Mouse (Mus musculus) liver, embryonic 14.5 days (tissue): ENCODE measurements around the gene Ankrd27.

Source experiments
- CTCF ChIP-seq: IDR thresholded peaks from 2 replicates; pipeline ENCODE4 v1.5.1; 2016; ENCODE audit warnings: antibody characterized with exemption, low read depth, control low read depth
- EP300 ChIP-seq: IDR thresholded peaks from 2 replicates; pipeline ENCODE4 v1.6.1; 2016; ENCODE audit warnings: antibody characterized with exemption, low read depth

DNA sequence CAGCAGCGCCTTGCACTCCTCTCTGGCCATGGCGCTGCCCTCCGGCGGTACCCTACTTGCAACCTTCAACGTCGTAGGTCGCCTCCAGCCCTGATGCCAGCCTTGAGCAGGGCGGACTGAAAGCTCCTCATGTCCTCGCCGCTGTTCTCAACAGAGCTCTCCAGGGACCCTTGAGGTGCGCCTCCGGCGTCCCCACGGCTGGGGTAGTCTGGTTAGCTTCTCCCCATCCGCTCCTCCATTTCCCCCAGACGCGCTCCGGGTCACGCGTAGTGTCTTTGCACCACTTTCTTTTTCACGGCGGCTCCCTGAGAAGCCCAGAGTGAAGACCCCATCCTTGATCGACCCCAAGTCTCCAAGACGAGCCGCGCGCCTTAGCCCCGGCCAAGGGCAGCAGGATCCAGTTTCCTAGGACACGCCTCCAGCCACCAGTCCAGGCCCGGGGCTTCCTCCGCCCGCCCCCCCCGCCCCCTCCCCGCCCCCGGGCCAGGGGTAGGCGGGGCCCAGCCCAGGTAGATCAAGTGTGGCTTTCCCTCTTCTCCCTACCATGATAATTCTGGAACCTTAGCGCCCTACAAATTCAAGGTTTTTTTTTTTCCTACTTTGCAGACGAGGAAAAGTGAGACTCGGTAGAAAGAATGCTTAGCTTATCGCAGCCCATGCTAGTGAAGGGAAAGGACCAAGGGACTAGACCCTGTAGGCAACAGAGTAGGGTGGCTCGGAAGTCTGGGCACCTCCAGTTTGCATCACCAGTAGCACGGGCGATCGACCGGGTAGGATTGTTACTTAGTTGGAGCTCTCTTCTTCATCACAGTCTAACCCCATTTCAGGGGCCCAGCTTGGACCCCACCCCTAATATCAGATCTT lies 621 bp upstream of the Ankrd27 start, which contains the start of gene Rgs9bp:
- TF ChIP-seq CTCF, result no peak
- TF ChIP-seq EP300, result no peak
